Mouse (Mus musculus): ENCODE measurements around the gene Ssx2ip. TPM values are rescaled to one million over a fixed set of nuclear protein-coding genes. Genes with fewer than 3 reads are reported as not detected.

Ssx2ip gene
- polyA plus RNA-seq, 1 experiment from 2014 or later = 21.4 TPM

DNA sequence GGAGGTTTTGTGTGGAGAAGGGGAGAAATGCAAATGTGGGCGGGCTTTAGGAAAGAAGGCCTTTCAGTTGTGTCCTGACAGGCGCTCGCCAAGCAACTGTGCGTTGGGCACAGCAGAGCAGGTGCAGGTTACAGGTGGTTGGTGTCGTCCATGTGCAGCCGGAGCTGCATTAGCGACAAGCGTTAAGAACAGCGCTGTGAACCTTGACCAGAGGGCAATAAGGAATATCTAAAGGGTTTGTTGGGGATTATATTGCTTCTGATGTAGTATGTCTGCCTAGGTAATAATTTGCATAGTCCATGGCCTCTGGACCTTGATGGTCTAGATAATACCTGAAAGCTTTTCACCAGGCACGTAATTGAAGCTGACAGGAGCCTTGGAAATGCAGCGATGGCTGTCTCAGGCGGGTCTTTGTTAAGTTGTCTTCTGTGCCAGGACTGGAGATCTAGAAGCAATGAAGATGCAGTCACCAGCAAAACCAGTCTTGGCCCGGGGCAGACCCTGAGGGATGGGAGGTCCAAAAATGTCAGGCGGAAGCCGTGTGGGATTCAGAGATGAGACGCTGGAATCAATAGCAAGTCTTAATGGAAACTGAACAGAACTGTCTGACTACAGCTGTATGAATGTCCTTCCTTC lies 2.8 kb downstream of the Ssx2ip start:
- WGBS = 89% methylated on average over 16 of the region's 16 CpGs
- ATAC-seq (ENCODE audit: insufficient number of reproducible peaks, low FRiP score, low TSS enrichment, low read depth) (no peak), DNase-seq (ENCODE audit: low spot score) (no peak)
- Histone ChIP-seq H3K9ac (ENCODE audit: low read length) (no peak overlapping the region), H3K4me1 (ENCODE audit: control insufficient read depth, insufficient read depth, low read length) (peaks cover 14% of the 10 kb centered on the region), H3K27me3 (ENCODE audit: control insufficient read depth, insufficient read depth, low read length) (no peaks in the 10 kb centered on the region), H3K4me3 (ENCODE audit: low read depth, low read length) (no peak overlapping the region), H3K9me3 (ENCODE audit: control insufficient read depth, low read length) (no peaks in the 10 kb centered on the region), H3K27ac (replicated peaks; ENCODE audit: low read depth, low read length) (no peak overlapping the region), H3K36me3 (ENCODE audit: control insufficient read depth, insufficient read depth, low read length) (no peaks in the 10 kb centered on the region), H3K4me2 (ENCODE audit: low read depth, severe bottlenecking) (no peak overlapping the region)

DNA sequence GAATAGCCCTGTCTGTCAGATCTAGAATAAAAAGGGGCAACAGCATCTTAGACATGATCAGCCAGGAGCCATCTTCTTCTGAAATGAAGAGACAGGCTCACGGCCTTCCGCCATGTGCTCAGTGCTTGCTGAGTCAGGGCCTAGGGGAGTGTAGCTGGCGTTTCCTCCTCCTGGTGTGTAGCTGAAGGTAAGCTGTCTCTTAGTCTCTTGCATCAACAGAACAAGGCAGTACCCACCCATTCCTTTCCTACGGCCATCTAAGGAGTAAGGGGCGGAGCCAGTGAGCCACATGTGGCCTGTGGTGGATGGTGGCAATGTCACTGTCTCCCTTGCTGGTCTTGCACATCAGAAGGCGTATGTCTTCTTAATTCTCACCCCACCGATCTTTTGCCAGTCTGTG lies 5.7 kb downstream of the Ssx2ip start:
- 88% methylated on average over 7 of the region's 7 CpGs for WGBS
- Histone ChIP-seq H3K4me3 (ENCODE audit: low read depth, low read length) (no peak overlapping the region), H3K4me2 (ENCODE audit: low read depth, severe bottlenecking) (no peak overlapping the region), H3K27ac (replicated peaks; ENCODE audit: low read depth, low read length) (no peak overlapping the region), H3K36me3 (ENCODE audit: control insufficient read depth, insufficient read depth, low read length) (no peaks in the 10 kb centered on the region), H3K9me3 (ENCODE audit: control insufficient read depth, low read length) (no peaks in the 10 kb centered on the region), H3K9ac (ENCODE audit: low read length) (no peak overlapping the region), H3K27me3 (ENCODE audit: control insufficient read depth, insufficient read depth, low read length) (no peaks in the 10 kb centered on the region), H3K4me1 (ENCODE audit: control insufficient read depth, insufficient read depth, low read length) (peaks cover 10% of the 10 kb centered on the region)
- no peak for DNase-seq (ENCODE audit: low spot score)
- ATAC-seq (ENCODE audit: insufficient number of reproducible peaks, low FRiP score, low TSS enrichment, low read depth) = no peak

- H3K36me3 ChIP-seq (ENCODE audit: control insufficient read depth, insufficient read depth, low read length) = no peaks in the 10 kb centered on the region
- H3K9me3 ChIP-seq (ENCODE audit: control insufficient read depth, low read length) = no peaks in the 10 kb centered on the region
- ATAC-seq (ENCODE audit: insufficient number of reproducible peaks, low FRiP score, low TSS enrichment, low read depth) = no peak
- no peak for DNase-seq (ENCODE audit: low spot score)
- no peak overlapping the region for H3K4me2 ChIP-seq (ENCODE audit: low read depth, severe bottlenecking)
- no peak overlapping the region for H3K27ac ChIP-seq (replicated peaks; ENCODE audit: low read depth, low read length)
- H3K4me3 ChIP-seq (ENCODE audit: low read depth, low read length) = no peak overlapping the region
- no peaks in the 10 kb centered on the region for H3K27me3 ChIP-seq (ENCODE audit: control insufficient read depth, insufficient read depth, low read length)
- H3K4me1 ChIP-seq (ENCODE audit: control insufficient read depth, insufficient read depth, low read length) = no peaks in the 10 kb centered on the region
- no peak overlapping the region for H3K9ac ChIP-seq (ENCODE audit: low read length)
- WGBS = 79% methylated on average over 2 of the region's 2 CpGs
Measured at GRCm38 (mm10) chr3:146412008-146412407, 7.6 kb downstream of the Ssx2ip start.

DNA sequence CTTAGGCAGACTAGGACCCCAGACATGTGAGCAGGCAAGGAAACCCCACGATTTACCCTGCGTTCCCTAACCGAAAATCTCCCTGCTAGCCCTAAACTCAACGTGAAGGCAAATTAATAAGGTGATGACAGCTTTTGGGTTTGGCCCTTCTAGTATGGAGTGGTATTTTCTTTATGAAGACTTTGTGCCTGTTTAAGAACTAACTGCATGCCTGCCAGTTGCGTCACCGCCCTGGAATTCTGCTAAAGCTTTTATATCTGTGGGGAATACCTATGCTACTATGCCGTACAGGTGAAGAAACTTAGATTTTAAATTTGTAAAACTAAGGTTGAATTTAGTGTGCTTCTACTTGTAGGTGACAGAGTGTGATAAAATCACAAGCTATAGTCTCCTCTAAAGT lies 8.0 kb downstream of the Ssx2ip start:
- H3K36me3 ChIP-seq (ENCODE audit: control insufficient read depth, insufficient read depth, low read length) = no peaks in the 10 kb centered on the region
- no peaks in the 10 kb centered on the region for H3K9me3 ChIP-seq (ENCODE audit: control insufficient read depth, low read length)
- H3K27ac ChIP-seq (replicated peaks; ENCODE audit: low read depth, low read length) = no peak overlapping the region
- H3K4me1 ChIP-seq (ENCODE audit: control insufficient read depth, insufficient read depth, low read length) = no peaks in the 10 kb centered on the region
- no peak overlapping the region for H3K4me3 ChIP-seq (ENCODE audit: low read depth, low read length)
- ATAC-seq (ENCODE audit: insufficient number of reproducible peaks, low FRiP score, low TSS enrichment, low read depth) (no peak), DNase-seq (ENCODE audit: low spot score) (no peak)
- no peaks in the 10 kb centered on the region for H3K27me3 ChIP-seq (ENCODE audit: control insufficient read depth, insufficient read depth, low read length)
- 86% methylated on average over 7 of the region's 7 CpGs for WGBS
- no peak overlapping the region for H3K9ac ChIP-seq (ENCODE audit: low read length)
- H3K4me2 ChIP-seq (ENCODE audit: low read depth, severe bottlenecking) = no peak overlapping the region

DNA sequence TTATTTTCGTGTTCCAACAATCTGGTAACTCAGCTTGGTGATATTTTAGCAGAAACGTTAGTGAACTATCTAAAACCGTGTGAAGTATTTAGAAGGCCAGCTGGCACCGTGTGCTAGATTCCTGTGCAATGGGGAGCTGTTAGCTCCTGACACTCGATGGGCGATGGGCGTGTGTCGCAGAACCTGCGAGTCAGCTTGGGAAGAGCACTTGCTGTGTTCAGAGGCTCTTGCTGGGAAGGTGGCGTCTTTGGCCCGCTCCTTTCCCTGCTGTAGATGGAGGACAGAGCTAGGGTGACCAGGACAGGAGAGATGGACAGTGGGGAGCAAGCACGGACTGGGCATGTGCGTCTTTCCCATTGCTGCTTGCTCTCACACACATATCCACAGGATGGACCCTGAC lies 8.6 kb downstream of the Ssx2ip start:
- DNase-seq (ENCODE audit: low spot score) = no peak
- 93% methylated on average over 13 of the region's 13 CpGs for WGBS
- H3K9me3 ChIP-seq (ENCODE audit: control insufficient read depth, low read length) = no peaks in the 10 kb centered on the region
- H3K27ac ChIP-seq (replicated peaks; ENCODE audit: low read depth, low read length) = no peak overlapping the region
- H3K4me2 ChIP-seq (ENCODE audit: low read depth, severe bottlenecking) = no peak overlapping the region
- no peak overlapping the region for H3K4me3 ChIP-seq (ENCODE audit: low read depth, low read length)
- H3K9ac ChIP-seq (ENCODE audit: low read length) = no peak overlapping the region
- no peak for ATAC-seq (ENCODE audit: insufficient number of reproducible peaks, low FRiP score, low TSS enrichment, low read depth)
- H3K4me1 ChIP-seq (ENCODE audit: control insufficient read depth, insufficient read depth, low read length) = no peaks in the 10 kb centered on the region
- H3K36me3 ChIP-seq (ENCODE audit: control insufficient read depth, insufficient read depth, low read length) = no peaks in the 10 kb centered on the region
- no peaks in the 10 kb centered on the region for H3K27me3 ChIP-seq (ENCODE audit: control insufficient read depth, insufficient read depth, low read length)

DNA sequence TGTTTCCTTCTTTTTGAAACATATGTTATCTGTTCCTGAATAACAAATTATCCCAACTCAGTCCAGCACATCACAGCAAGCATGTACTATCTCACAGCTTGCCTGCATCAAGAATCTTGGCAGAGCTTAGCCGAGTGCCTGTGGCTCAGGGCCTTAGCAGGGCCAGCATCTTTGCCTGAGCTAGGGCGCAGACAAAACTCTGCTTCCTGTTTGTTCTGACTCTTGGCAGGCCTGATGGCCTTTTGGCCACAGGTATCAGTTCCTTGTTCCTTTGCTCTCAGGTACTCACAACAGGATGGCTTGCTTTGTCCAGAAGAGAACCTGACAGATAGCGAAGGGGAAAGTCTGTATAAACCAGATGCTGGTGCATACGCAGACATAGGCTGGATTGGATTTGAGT lies 9.6 kb downstream of the Ssx2ip start:
- DNase-seq (ENCODE audit: low spot score) = no peak
- H3K9me3 ChIP-seq (ENCODE audit: control insufficient read depth, low read length) = no peaks in the 10 kb centered on the region
- peaks cover 2% of the 10 kb centered on the region; the same call in 1 of the 2 replicates for H3K36me3 ChIP-seq (ENCODE audit: control insufficient read depth, insufficient read depth, low read length)
- H3K4me2 ChIP-seq (ENCODE audit: low read depth, severe bottlenecking) = no peak overlapping the region
- H3K27ac ChIP-seq (replicated peaks; ENCODE audit: low read depth, low read length) = no peak overlapping the region
- ATAC-seq (ENCODE audit: insufficient number of reproducible peaks, low FRiP score, low TSS enrichment, low read depth) = no peak
- H3K27me3 ChIP-seq (ENCODE audit: control insufficient read depth, insufficient read depth, low read length) = no peaks in the 10 kb centered on the region
- no peak overlapping the region for H3K9ac ChIP-seq (ENCODE audit: low read length)
- H3K4me1 ChIP-seq (ENCODE audit: control insufficient read depth, insufficient read depth, low read length) = no peaks in the 10 kb centered on the region
- WGBS = 94% methylated on average over 4 of the region's 4 CpGs
- H3K4me3 ChIP-seq (ENCODE audit: low read depth, low read length) = no peak overlapping the region

DNA sequence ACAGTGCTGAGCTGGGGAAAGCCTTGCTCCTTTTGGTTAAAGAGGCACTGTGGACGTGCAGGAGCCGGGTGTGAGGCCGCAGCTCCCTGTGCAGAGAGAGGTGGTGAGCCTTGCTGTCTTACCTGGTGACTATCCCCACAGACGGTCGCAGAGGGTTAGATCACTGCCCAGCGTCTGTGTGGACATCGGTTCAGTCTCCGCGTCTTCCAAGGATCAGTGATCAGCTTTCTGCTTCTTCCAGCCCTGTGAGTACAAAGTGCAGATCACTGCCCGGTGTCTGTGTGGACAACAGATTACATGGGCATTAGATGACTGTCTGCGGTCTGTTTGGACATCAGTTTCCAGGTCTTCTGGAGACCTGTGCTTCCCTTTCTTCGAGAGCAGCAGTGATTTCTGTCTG lies 10.1 kb downstream of the Ssx2ip start:
- WGBS = 91% methylated on average over 12 of the region's 12 CpGs
- no peak overlapping the region for H3K4me3 ChIP-seq (ENCODE audit: low read depth, low read length)
- H3K36me3 ChIP-seq (ENCODE audit: control insufficient read depth, insufficient read depth, low read length) = peaks cover 2% of the 10 kb centered on the region; the same call in 1 of the 2 replicates
- no peaks in the 10 kb centered on the region for H3K4me1 ChIP-seq (ENCODE audit: control insufficient read depth, insufficient read depth, low read length)
- H3K4me2 ChIP-seq (ENCODE audit: low read depth, severe bottlenecking) = no peak overlapping the region
- H3K9me3 ChIP-seq (ENCODE audit: control insufficient read depth, low read length) = no peaks in the 10 kb centered on the region
- H3K9ac ChIP-seq (ENCODE audit: low read length) = no peak overlapping the region
- ATAC-seq (ENCODE audit: insufficient number of reproducible peaks, low FRiP score, low TSS enrichment, low read depth) (no peak), DNase-seq (ENCODE audit: low spot score) (no peak)
- H3K27me3 ChIP-seq (ENCODE audit: control insufficient read depth, insufficient read depth, low read length) = no peaks in the 10 kb centered on the region
- no peak overlapping the region for H3K27ac ChIP-seq (replicated peaks; ENCODE audit: low read depth, low read length)

DNA sequence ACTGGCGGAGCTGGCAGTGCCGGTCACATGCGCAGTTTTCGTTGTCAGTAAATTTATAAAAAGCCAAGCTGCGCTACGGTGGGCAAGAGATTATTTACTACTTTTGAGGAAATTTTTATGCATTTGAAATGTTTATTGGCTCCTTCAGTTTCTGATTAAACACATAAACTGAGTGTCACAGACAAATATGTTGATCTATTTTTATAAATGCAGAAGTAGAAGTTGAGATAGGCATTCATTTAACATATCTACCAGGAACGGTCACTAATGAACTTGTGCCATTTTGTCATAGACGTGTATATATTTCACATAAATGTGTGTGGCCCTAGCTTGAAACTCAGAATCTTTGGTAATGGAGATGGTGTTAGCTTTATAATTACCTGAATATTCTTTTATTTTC lies 13.4 kb downstream of the Ssx2ip start:
- no peak for DNase-seq (ENCODE audit: low spot score)
- Histone ChIP-seq H3K36me3 (ENCODE audit: control insufficient read depth, insufficient read depth, low read length) (peaks cover 2% of the 10 kb centered on the region; the same call in 1 of the 2 replicates), H3K4me1 (ENCODE audit: control insufficient read depth, insufficient read depth, low read length) (no peaks in the 10 kb centered on the region), H3K4me3 (ENCODE audit: low read depth, low read length) (no peak overlapping the region), H3K27ac (replicated peaks; ENCODE audit: low read depth, low read length) (no peak overlapping the region), H3K27me3 (ENCODE audit: control insufficient read depth, insufficient read depth, low read length) (no peaks in the 10 kb centered on the region), H3K4me2 (ENCODE audit: low read depth, severe bottlenecking) (no peak overlapping the region), H3K9ac (ENCODE audit: low read length) (no peak overlapping the region), H3K9me3 (ENCODE audit: control insufficient read depth, low read length) (no peaks in the 10 kb centered on the region)
- 96% methylated on average over 8 of the region's 8 CpGs for WGBS
- ATAC-seq (ENCODE audit: insufficient number of reproducible peaks, low FRiP score, low TSS enrichment, low read depth) = no peak

GRCm38 (mm10) chr3:146418901-146419300 lies 14.5 kb downstream of the Ssx2ip start:
- H3K4me1 ChIP-seq (ENCODE audit: control insufficient read depth, insufficient read depth, low read length) = no peaks in the 10 kb centered on the region
- no peaks in the 10 kb centered on the region for H3K9me3 ChIP-seq (ENCODE audit: control insufficient read depth, low read length)
- DNase-seq (ENCODE audit: low spot score) (no peak), ATAC-seq (ENCODE audit: insufficient number of reproducible peaks, low FRiP score, low TSS enrichment, low read depth) (no peak)
- no peak overlapping the region for H3K4me3 ChIP-seq (ENCODE audit: low read depth, low read length)
- H3K27me3 ChIP-seq (ENCODE audit: control insufficient read depth, insufficient read depth, low read length) = no peaks in the 10 kb centered on the region
- WGBS = 91% methylated on average over 7 of the region's 7 CpGs
- no peak overlapping the region for H3K27ac ChIP-seq (replicated peaks; ENCODE audit: low read depth, low read length)
- H3K9ac ChIP-seq (ENCODE audit: low read length) = no peak overlapping the region
- H3K36me3 ChIP-seq (ENCODE audit: control insufficient read depth, insufficient read depth, low read length) = peaks cover 2% of the 10 kb centered on the region; the same call in 1 of the 2 replicates
- H3K4me2 ChIP-seq (ENCODE audit: low read depth, severe bottlenecking) = no peak overlapping the region
